Mouse (Mus musculus): ENCODE measurements around the gene Crabp2.
"Not testable (repeated sequence)": the region's sequence is repeated elsewhere in the genome, so short reads cannot be mapped to it uniquely, and the experiment has no call there.

Gene Crabp2

GRCm38 (mm10) chr3:87948378-87949265 lies at the start of gene Crabp2:
Gene Crabp2, plus strand, starts transcription at chr3:87948666.
- DNase-seq (ENCODE audit: extremely low spot score), result peak; percentile 87

- no peak for DNase-seq (ENCODE audit: extremely low spot score)
Measured at GRCm38 (mm10) chr3:87899266-87899665, 49.2 kb upstream of the Crabp2 start.

DNA sequence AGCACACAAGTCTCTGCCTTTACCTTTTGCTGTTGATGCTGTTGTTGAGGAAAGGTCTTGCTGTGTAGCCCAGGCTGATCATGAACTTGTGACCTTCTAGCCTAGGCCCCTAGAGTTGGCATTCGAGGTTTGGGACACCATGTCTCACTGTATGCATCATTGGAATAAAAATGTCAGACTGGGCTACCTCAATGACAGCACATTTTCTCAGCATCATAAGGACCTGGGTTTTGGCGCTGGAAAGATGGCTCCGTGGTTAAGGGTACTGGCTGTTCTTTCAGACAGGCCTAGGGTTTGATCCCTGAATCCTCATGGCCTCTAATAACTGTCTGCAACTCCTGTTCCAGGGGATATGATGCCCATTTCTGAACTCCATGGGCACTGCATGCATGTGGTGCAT lies 48.7 kb upstream of the Crabp2 start:
- no peak for DNase-seq (ENCODE audit: extremely low spot score)

GRCm38 (mm10) chr3:87901036-87901624 lies 47.3 kb upstream of the Crabp2 start:
- DNase-seq (ENCODE audit: extremely low spot score), result no peak

DNA sequence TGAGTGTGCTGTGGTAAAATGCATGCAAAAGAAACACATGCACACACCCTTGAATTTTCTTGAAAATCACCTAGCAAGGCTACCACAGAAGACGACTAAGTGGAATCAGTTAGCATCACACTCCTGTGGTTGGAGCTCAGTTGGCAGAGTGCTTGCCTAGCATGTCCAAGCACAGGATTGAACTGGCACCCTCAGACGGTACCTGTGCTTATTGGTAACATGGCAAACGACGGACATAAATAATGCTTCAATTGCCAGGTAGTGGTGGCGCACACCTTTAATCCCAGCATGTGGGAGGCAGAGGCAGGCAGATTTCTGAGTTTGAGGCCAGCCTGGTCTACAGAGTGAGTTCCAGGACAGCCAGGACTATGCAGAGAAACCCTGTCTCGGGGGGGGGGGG lies 46.5 kb upstream of the Crabp2 start:
- not testable (repeated sequence) for DNase-seq (ENCODE audit: extremely low spot score)

- DNase-seq (ENCODE audit: extremely low spot score), result no peak
Measured at GRCm38 (mm10) chr3:87903821-87904220, 44.6 kb upstream of the Crabp2 start.

DNA sequence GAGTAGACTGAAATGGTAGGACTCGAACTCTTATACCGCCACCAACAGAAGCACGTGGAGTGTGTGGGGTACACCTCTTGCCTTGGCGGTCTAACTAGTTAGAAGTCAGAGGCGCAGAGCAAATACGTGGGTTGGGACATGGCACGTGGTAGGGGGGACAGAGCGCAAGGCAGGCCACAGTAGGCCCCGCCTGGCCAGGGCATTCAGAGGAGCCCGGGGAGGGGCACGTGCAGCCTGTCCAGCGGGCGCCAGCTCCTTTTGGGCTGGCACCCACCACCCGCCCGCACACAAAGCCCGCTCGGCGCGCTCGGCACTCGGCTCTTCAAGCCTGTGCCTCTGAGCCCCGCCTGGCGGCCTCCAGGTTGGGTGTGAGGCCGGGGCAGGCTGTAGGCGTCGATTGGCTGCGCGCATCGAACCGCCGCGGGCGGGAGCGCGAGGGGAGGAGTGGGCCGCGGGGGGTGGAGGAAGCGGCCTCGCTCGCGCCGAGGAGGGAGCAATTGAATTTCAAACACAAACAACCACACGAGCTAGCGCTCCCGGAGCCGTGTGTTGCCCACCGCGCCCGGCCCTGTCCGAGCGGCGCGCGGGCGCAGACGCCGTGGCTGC lies 42.5 kb upstream of the Crabp2 start, which contains the start of gene Hdgf:
TSS of gene Hdgf (plus strand) at position 442 of the 606 bp plus-strand sequence.
- DNase-seq (ENCODE audit: extremely low spot score), result peak; percentile 96

DNA sequence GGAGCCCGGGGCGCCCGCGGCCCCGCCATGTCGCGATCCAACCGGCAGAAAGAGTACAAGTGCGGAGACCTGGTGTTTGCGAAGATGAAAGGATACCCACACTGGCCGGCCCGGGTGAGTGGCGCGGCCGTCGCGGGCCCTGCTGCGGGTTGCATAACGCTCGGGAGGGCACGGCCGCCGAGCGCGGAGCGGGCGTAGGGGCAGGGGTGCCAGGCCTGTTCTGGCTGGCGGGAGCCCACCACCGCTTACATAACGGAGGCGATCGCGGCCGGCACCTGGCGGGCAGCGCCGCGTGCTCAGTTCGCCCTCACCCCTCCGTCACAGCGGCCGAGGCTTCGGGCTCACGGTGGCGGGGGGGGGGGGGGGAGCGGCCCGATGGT lies 41.9 kb upstream of the Crabp2 start:
- DNase-seq (ENCODE audit: extremely low spot score), result peak; percentile 57

GRCm38 (mm10) chr3:87906981-87907857 lies 41.2 kb upstream of the Crabp2 start:
- no peak for DNase-seq (ENCODE audit: extremely low spot score)

- no peak for DNase-seq (ENCODE audit: extremely low spot score)
Measured at GRCm38 (mm10) chr3:87907906-87908305, 40.6 kb upstream of the Crabp2 start.

- no peak for DNase-seq (ENCODE audit: extremely low spot score)
Measured at GRCm38 (mm10) chr3:87909381-87909780, 39.1 kb upstream of the Crabp2 start.

DNA sequence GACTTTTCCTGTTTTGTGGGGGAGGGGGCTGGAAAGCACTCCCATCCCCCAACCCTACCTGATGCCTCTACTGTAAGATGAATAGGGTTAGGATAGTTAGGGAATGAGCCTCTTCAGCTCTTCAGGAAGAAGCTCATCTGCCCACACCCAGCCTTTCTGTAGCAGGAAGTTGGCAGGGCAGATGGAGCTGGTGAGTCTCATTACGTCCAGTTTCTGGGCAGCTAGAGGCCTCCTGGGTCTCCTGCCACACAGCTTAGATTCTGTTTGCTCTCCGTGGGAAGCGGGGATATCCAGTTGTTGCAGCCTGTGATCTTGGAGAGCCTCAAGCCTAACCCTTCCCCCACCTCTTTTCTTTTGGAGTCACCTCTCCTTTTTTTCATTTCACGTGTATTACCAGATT lies 38.6 kb upstream of the Crabp2 start:
- DNase-seq (ENCODE audit: extremely low spot score), result no peak

GRCm38 (mm10) chr3:87910573-87911141 lies 37.8 kb upstream of the Crabp2 start:
- peak; percentile 89 for DNase-seq (ENCODE audit: extremely low spot score)

DNA sequence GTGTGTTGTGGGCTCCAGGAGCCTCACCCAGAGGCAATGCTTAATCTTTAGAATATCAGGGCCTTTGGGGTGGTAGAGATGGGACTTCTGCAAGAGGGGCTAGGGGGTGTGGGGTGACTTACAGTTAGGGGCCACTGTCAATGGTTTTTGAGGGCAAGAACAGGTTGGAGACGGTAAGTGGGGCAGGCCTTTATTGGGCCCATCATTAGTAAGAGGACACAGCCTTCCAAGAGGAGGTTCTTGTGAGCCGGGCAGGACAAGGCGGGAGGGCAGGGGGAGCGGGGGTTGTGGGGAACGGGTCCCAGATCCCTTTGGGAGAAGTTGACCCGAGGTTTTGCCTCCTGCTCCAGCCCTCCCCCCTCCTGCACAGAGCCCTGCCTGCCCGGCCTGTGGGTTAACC lies 35.0 kb upstream of the Crabp2 start:
- DNase-seq (ENCODE audit: extremely low spot score), result no peak

- DNase-seq (ENCODE audit: extremely low spot score), result no peak
Measured at GRCm38 (mm10) chr3:87913891-87914290, 34.6 kb upstream of the Crabp2 start.

GRCm38 (mm10) chr3:87916990-87917389 lies 31.5 kb upstream of the Crabp2 start:
- no peak for DNase-seq (ENCODE audit: extremely low spot score)

GRCm38 (mm10) chr3:87918551-87918950 lies 29.9 kb upstream of the Crabp2 start:
- no peak for DNase-seq (ENCODE audit: extremely low spot score)

DNA sequence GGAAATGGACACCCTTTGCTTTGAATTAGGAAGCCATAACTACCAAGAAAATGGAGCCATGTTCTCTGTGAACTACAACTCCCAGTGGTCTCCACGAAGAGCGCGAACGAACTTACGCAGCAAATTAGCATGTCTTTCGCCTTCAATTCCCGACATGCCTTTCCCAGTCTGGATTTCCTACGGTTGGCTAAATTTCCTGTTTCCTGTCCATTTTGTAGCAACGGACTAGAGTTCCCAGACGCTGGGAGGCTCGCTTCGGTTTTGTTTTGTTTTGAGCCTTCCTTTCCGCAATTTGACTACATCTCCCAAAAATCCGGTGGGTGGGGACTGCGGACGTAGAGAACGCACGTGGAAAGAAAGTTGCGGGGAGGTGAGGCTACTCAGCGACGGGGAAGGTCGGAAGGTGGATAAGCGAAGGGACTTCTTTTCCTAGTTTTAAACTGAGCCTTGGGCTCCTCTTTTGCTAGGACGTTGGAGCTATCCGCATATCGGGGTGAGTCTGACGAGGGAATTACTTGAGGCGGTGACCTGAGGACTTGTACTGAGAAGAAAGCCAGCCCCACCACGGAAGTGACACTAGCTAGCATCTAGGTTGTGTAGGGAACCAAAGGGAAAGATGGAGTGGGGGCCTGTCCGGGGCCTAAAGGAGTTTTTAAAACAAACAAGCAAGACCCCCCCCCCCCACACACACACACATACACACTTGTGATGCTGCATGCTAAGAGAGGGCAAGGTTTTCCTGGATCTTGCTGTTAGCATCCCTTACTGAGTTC lies 28.9 kb upstream of the Crabp2 start, which contains the start of gene Mrpl24:
TSS of gene Mrpl24 (plus strand) at position 171 of the 773 bp plus-strand sequence.
- peak; percentile 83 for DNase-seq (ENCODE audit: extremely low spot score)

GRCm38 (mm10) chr3:87920270-87920943 lies 28.1 kb upstream of the Crabp2 start:
- DNase-seq (ENCODE audit: extremely low spot score), result no peak

- DNase-seq (ENCODE audit: extremely low spot score), result no peak
Measured at GRCm38 (mm10) chr3:87924996-87925395, 23.5 kb upstream of the Crabp2 start.

All from embryo, embryonic 9.5 days (tissue).